Mouse (Mus musculus) gastrocnemius, postnatal 14 days (tissue): ENCODE measurements around the gene Pafah1b2. TPM values are rescaled to one million over a fixed set of nuclear protein-coding genes. Genes with fewer than 3 reads are reported as not detected.

Source experiments
- DNase-seq: peaks from one replicate; pipeline ENCODE4 v3.0.0; 2021; ENCODE audit warnings: mixed read lengths
- intact Hi-C: fragments of 180-260 bp; cut with DNase I; formaldehyde crosslinking; loops from one replicate; pipeline ENCODE4 v1.15.1; 2025; ENCODE audit warnings: low total_unique reads
- microRNA-seq, 2 experiments: library from miRNA; unstranded; fragments of <30 nt; microRNA quantifications; one replicate each; pipeline ENCODE4 v1.2.0; 2021
- total RNA-seq, 2 experiments: library from RNA; stranded (reverse); gene quantifications; 2 replicates each; pipeline ENCODE4 v1.2.3; 2021

The Pafah1b2 gene
- total RNA-seq, 2 experiments from 2014 or later = 45.7 to 51.0 TPM

GRCm38 (mm10) chr9:45917041-45917934 lies 95.2 kb downstream of the Pafah1b2 start:
- intact Hi-C loops = no loop called here
- peak; percentile 76 for DNase-seq

- DNase-seq = no peak
- intact Hi-C loops = no loop called here
Measured at GRCm38 (mm10) chr9:45915659-45916058, 96.8 kb downstream of the Pafah1b2 start.

Small RNA genes lying within 50 kb of the gene (microRNA-seq; reads per million reads assigned to microRNA genes)
- gene Mir7087 = 0 reads per million in 2 experiments

Other genes with a start within 250 kb of the Pafah1b2 start
- gene Cep164, start 184.0 kb downstream of the Pafah1b2 start, total RNA-seq = 1 to 10 TPM; 2.7 to 3.7 TPM
- 10 to 100 TPM; 41.0 to 55.8 TPM for gene Bace1, start 174.1 kb downstream of the Pafah1b2 start, total RNA-seq
- 10 to 100 TPM; 13.7 to 13.9 TPM for gene Pcsk7, start 106.2 kb downstream of the Pafah1b2 start, total RNA-seq
- 10 to 100 TPM; 21.2 to 25.9 TPM for gene Rnf214, start 105.8 kb downstream of the Pafah1b2 start, total RNA-seq
- 10 to 100 TPM; 43.4 to 64.7 TPM for gene Tagln, start 76.6 kb downstream of the Pafah1b2 start, total RNA-seq
- 10 to 100 TPM; 53.8 to 60.0 TPM for gene Sidt2, start 57.4 kb downstream of the Pafah1b2 start, total RNA-seq
- 10 to 100 TPM; 37.4 TPM for gene Sik3, start 130 bp upstream of the Pafah1b2 start, total RNA-seq
- gene Apoa1, start 215.9 kb upstream of the Pafah1b2 start, total RNA-seq = not detected
- gene Apoc3, start 222.9 kb upstream of the Pafah1b2 start, total RNA-seq = not detected
- not detected for gene Apoa4, start 228.0 kb upstream of the Pafah1b2 start, total RNA-seq